Mouse (Mus musculus): ENCODE measurements around the gene AC109138.7.

- peak; percentile 9 for TF ChIP-seq POLR2A (IDR thresholded peaks at IDR 0.05; ENCODE audit: insufficient read length, low read depth)
- no peak for TF ChIP-seq USF1 (IDR thresholded peaks at IDR 0.05; ENCODE audit: low read depth)
- no peak for TF ChIP-seq E2F4 (IDR thresholded peaks at IDR 0.05; ENCODE audit: insufficient read depth)
These were observed 17.0 kb upstream of the AC109138.7 start for GRCm38 (mm10) chr19:4197180-4197579.
